Mouse (Mus musculus): ENCODE measurements around the gene Ldb3.

The Ldb3 gene

GRCm38 (mm10) chr14:34511901-34512300 lies 76.6 kb downstream of the Ldb3 start:
- DNase-seq (ENCODE audit: low spot score in 2 of 2): no peak

- DNase-seq (ENCODE audit: low spot score in 2 of 2): no peak
These were observed 79.5 kb downstream of the Ldb3 start for GRCm38 (mm10) chr14:34508842-34509439.

GRCm38 (mm10) chr14:34508187-34508840 lies 80.2 kb downstream of the Ldb3 start:
- no peak for DNase-seq (ENCODE audit: low spot score in 2 of 2)

DNA sequence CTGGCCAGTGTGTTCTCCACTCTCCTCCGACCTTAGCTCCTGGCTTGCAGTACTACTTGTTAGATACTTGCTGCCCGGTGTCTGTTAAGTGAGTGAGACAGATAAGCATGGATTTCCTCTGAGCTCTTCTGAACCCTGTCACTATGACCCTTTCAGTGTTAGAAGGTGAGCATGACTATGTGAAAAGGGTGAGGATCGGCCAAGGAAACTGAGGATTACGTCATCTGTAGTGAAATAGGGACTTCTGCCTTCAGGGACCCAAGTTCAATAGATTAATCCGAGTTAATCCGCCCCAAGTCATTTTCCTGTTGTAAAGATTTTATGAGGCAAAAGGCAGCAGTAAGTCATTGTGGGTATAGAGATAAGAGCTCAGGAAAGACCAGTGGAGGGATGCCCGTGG lies 83.2 kb downstream of the Ldb3 start:
- DNase-seq (ENCODE audit: low spot score in 2 of 2): no peak

GRCm38 (mm10) chr14:34504377-34504776 lies 84.1 kb downstream of the Ldb3 start:
- no peak for DNase-seq (ENCODE audit: low spot score in 2 of 2)

GRCm38 (mm10) chr14:34503759-34504158 lies 84.7 kb downstream of the Ldb3 start:
- no peak for DNase-seq (ENCODE audit: low spot score in 2 of 2)

DNA sequence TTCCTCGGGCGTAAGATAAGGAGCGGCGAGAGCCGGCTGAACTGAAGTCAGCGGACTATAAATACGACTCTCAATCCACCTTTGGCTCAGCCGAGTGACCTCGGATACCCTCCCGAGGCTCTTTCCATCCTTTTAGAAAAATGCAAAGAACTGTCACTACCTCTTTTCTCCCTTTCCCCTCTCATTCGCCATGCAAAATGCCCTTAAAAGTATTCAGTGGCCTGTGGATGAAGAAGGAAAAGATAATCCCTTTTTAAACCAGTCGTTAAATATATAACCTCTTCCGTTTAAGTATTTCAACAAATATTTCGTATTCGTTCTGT lies 85.2 kb downstream of the Ldb3 start, which contains the start of gene Bmpr1a:
Gene Bmpr1a, minus strand, starts transcription at position 17 of the 323 bp plus-strand sequence.
- no peak for DNase-seq (ENCODE audit: low spot score in 2 of 2)

DNA sequence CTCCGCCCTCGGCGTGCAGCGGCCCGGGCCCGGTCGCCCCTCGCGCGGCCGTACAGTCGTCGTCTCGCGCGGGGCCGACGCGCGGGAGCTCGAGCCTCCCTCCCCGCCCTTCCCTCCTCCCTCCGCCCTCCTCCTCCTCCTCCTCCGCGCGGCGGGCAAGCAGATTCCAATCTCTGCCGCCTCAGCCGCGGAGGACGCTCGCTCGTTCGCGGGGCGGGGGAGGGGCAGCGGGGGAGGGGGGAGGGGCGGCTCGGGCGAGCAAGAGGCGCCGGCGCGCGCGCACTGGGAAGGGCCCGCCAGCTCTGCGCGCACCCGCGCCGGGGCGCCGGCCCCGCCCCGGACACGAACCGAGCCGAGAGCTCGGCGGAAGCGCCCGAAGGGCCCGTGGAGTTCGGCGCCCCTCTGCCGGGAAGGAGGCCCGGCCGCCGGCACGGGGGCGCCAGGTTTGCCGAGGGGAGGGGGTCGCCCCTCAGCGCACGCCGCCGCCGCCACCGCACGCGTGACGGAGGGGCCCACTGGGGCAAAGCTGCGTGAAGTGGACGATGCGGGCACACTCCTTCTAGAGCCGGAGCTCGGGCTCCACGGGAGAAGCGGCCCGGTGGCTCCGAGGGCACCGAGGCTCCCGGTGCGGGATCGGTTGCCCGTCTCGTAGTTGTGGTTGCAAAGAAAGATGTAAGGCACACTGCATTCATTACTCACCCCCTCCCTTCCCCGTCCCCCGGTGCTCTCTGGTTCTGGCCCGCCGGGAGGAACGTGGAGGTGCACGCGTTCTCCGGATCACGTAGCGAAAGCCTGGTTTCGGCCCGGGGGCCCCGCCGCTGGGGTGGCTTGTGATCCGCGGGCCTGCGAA lies 85.8 kb downstream of the Ldb3 start:
- DNase-seq (ENCODE audit: low spot score in 2 of 2): peak; percentile 79 to 87

DNA sequence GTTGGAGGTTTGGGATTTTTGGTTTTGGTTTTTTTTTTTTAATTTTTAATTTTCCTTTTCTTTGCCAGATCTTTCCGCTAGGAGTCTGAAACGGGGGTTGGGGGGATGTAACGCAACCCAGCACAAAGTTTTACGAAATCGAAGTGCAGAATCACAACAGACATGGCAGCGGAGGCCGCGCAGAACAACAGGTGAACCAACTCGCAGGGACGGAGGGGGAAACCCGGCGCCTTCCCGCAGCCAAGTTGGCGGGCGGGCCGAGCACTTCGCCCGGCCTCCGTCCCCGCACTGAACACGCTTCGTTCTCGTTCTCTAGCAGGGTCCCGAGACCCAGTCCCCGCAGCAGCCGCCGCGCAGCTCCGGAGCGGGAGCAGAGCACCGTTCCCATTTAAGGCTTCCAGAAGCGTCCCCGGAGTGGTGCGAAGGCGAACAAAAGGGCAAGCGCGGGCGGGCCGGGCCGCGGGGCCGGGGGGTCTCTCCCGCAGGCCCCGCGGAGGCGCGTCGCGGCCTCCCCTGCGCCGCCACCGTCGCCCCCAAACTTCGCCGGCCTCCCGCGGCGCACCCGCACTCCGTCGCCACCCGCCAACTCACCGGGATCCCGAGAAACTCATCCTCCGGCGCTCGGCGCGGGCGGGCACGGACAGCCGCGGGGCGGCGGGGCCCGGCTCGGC lies 86.5 kb downstream of the Ldb3 start:
- DNase-seq (ENCODE audit: low spot score in 2 of 2): peak; percentile 46 to 57

GRCm38 (mm10) chr14:34501447-34501803 lies 87.1 kb downstream of the Ldb3 start:
- peak in 1 of 2 experiments; percentile 9 for DNase-seq (ENCODE audit: low spot score in 2 of 2)

DNA sequence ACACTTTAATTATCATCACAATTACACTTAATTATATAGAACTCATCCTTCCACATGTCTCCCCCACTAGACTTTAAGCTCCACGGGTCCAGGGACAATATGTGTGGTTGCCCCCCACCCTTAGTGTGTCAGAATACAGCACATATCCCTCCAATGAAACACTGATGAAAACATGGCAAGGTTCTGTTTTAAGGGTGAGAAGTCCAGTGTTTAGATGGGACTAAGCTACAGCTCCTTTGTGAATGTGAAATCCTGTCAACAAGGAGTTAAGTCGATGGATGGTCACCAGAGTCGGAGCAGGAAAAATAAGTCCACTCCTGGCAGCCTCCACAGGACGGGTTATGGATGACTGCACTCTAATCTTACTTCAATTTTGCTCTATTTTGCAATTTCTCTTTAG lies 88.2 kb downstream of the Ldb3 start:
- DNase-seq (ENCODE audit: low spot score in 2 of 2): no peak

DNA sequence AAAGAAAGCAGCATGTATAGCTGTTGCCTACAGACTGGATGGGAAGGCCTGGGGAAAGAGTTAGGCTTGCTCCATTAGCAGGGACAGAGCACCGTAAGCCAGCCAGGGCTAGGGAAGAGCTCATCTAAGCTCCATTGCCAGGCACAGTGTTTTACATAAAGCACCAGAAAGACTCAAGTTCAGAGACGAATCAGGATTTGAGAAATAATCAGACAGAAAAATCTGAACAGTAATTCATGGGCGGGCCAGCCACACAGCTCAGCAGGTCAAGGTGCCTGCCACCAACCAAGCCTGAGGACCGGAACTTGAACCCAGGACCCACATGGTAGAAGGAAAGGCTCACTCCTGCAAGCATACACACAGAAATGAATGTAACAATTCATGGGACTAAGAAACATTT lies 88.8 kb downstream of the Ldb3 start:
- DNase-seq (ENCODE audit: low spot score in 2 of 2): no peak

DNA sequence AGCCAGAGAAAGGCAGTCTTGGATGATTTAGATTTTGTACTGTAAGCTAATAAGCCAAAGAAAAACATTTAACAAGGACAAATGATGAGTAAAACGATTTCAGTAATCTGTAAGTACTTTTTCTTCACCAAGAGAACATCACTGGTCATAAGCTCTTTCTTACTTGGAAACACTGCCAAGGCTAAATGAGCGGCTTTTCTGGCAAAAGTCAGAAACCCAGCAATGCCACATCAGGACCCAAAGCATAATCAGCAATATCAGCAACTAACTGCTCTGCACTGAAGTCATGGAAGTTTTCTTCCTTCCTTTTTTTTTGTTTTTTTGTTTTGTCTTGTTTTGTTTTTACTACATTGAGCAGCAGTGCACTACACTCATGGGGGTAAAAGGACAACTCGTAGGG lies 91.1 kb downstream of the Ldb3 start:
- no peak for DNase-seq (ENCODE audit: low spot score in 2 of 2)

- DNase-seq (ENCODE audit: low spot score in 2 of 2): no peak
These were observed 94.8 kb downstream of the Ldb3 start for GRCm38 (mm10) chr14:34493682-34494081.

- DNase-seq (ENCODE audit: low spot score in 2 of 2): no peak
These were observed 95.8 kb downstream of the Ldb3 start for GRCm38 (mm10) chr14:34492688-34493087.

DNA sequence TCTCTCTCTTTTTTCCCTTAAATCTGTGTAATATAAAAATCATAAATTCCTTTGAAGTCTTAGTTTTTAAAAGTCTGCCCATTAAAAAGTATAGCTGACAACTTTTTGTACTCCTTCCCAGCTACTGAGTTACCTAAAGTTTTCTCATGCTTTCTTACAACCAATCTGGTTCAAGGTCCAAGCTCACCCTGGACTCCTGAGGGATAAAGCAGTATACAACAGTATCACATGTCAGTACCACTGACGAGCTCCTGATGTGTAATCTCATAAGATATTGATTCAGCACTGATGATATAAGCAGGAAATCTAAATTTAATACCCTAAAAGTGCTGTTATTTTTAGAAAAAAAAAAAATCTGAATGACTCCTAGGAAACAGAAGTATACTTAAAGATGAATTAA lies 97.5 kb downstream of the Ldb3 start:
- no peak for DNase-seq (ENCODE audit: low spot score in 2 of 2)

- no peak for DNase-seq (ENCODE audit: low spot score in 2 of 2)
These were observed 98.6 kb downstream of the Ldb3 start for GRCm38 (mm10) chr14:34489928-34490327.

GRCm38 (mm10) chr14:34486169-34486568 lies 102.3 kb downstream of the Ldb3 start:
- no peak for DNase-seq (ENCODE audit: low spot score in 2 of 2)

- DNase-seq (ENCODE audit: low spot score in 2 of 2): no peak
These were observed 104.8 kb downstream of the Ldb3 start for GRCm38 (mm10) chr14:34483469-34484341.
